Mouse (Mus musculus) megakaryocyte, adult 5-6 weeks (primary cell): ENCODE results near the gene Olfr310. TPM values are rescaled to one million over a fixed set of nuclear protein-coding genes. Genes with fewer than 3 reads are reported as not detected.

Experiments used
- ATAC-seq: 2 replicates; pipeline ENCODE4 v1.8.0; 2016; ENCODE audit warnings: mild to moderate bottlenecking, inconsistent platforms; ENCODE audit not compliant: poor library complexity, severe bottlenecking
- total RNA-seq, 2 experiments: library from RNA; stranded (forward) in 1 of 2; stranded (reverse) in 1 of 2; fragments of 153-499, 151-499 nt in 1 of 2; fragments of 221-1000, 200-1000 nt in 1 of 2; gene quantifications; 2 replicates each; pipeline versions ENCODE4 v1.2.3 to v1.2.4; 2015 to 2017

Olfr310 gene
- not detected in 2 replicates for total RNA-seq (2015)
- not detected in 2 replicates for total RNA-seq (2017)

- ATAC-seq = no peak
These were observed at the start of gene Olfr310 for GRCm38 (mm10) chr7:86277072-86277471. Gene Olfr310 (minus strand): TSS chr7:86277172.

GRCm38 (mm10) chr7:86325530-86325929 is 48.6 kb upstream of the Olfr310 start, which contains the start of gene Olfr308:
Gene Olfr308 (minus strand): TSS chr7:86325630.
- no peak for ATAC-seq

DNA sequence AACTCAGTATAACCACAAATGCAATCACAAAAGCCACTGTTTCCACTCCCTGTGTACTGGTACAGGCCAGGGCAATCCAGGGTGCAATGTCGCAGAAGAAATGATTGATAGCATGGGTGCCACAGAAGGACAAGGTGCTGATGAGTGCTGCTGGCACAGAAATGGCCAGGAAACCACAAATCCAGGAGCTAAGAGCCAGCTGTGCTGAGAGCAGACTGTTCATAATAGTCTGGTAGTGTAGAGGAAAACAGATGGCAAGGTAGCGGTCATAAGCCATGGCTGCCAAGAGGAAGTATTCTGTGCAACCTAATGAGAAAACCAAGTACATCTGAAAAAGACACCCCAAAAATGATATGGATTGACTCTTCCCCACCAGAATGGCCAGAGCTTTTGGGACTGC is 44.4 kb upstream of the Olfr310 start:
- ATAC-seq = no peak

DNA sequence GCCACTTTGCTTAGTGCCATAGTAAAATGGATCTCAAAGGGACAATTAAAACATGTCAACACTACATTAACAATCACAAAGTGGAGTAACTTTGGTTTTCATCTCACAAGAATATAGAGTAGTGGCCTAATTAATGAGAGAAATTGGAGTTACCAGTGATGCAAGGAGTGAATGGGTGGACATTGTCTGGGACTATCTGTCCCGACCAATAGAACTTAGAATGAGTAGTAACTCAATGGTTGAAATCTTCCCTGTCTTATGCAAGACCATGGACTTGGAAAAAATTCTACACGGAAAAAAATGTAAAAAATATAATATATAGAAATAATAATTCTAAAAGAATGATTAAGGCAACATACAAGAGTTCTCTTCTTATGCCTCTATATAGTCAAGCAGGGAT is 36.6 kb upstream of the Olfr310 start, which contains the start of gene Olfr309:
Gene Olfr309, minus strand, starts transcription at position 101 of the 400 bp plus-strand sequence.
- no peak for ATAC-seq

DNA sequence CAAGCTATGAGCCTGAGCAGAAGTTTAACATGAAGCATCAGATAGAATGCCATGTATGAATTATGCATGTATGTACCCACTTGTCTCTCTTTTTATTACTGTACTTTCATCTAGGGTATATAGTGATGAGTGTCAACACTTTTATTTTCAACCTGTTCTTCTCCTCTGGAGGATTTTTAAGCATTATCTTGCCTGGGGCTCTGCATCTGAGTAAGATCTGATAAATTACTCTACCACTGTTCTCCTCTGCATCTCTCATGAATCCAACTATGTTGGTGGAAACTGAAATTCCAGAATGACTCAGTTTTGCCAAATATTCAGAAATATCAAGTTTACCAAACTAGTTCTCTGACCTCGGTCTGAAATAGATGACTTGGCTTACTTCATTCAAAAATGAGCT is 30.8 kb downstream of the Olfr310 start, which contains the start of gene Vmn2r76:
Gene Vmn2r76, minus strand, starts transcription at position 101 of the 400 bp plus-strand sequence.
- no peak for ATAC-seq

Other genes starting within 250 kb of the Olfr310 start
- gene Vmn2r75, start 105.4 kb downstream of the Olfr310 start, total RNA-seq (2015) = not detected in 2 replicates
- not detected in 2 replicates for gene Vmn2r75, start 105.4 kb downstream of the Olfr310 start, total RNA-seq (2017)
- gene Vmn2r76, start 30.9 kb downstream of the Olfr310 start, total RNA-seq (2015) = not detected in 2 replicates
- under 0.01 TPM in 1 of 2 replicates, not detected in the other for gene Vmn2r76, start 30.9 kb downstream of the Olfr310 start, total RNA-seq (2017)
- not detected in 2 replicates for gene Olfr309, start 36.5 kb upstream of the Olfr310 start, total RNA-seq (2015)
- gene Olfr309, start 36.5 kb upstream of the Olfr310 start, total RNA-seq (2017) = not detected in 2 replicates
- not detected in 2 replicates for gene Olfr308, start 48.5 kb upstream of the Olfr310 start, total RNA-seq (2015)
- gene Olfr308, start 48.5 kb upstream of the Olfr310 start, total RNA-seq (2017) = not detected in 2 replicates
- gene Olfr307, start 60.4 kb upstream of the Olfr310 start, total RNA-seq (2015) = not detected in 2 replicates
- gene Olfr307, start 60.4 kb upstream of the Olfr310 start, total RNA-seq (2017) = not detected in 2 replicates
- gene Olfr305, start 89.8 kb upstream of the Olfr310 start, total RNA-seq (2015) = not detected in 2 replicates
- gene Olfr305, start 89.8 kb upstream of the Olfr310 start, total RNA-seq (2017) = not detected in 2 replicates
- gene Olfr304, start 109.5 kb upstream of the Olfr310 start, total RNA-seq (2015) = not detected in 2 replicates
- not detected in 2 replicates for gene Olfr304, start 109.5 kb upstream of the Olfr310 start, total RNA-seq (2017)
- not detected in 2 replicates for gene Olfr303, start 120.6 kb upstream of the Olfr310 start, total RNA-seq (2015)
- not detected in 2 replicates for gene Olfr303, start 120.6 kb upstream of the Olfr310 start, total RNA-seq (2017)
- gene Olfr301, start 126.7 kb upstream of the Olfr310 start, total RNA-seq (2015) = not detected in 2 replicates
- gene Olfr301, start 126.7 kb upstream of the Olfr310 start, total RNA-seq (2017) = not detected in 2 replicates
- not detected in 2 replicates for gene Olfr299, start 182.7 kb upstream of the Olfr310 start, total RNA-seq (2015)
- not detected in 2 replicates for gene Olfr299, start 182.7 kb upstream of the Olfr310 start, total RNA-seq (2017)
- gene Olfr298, start 215.3 kb upstream of the Olfr310 start, total RNA-seq (2015) = not detected in 2 replicates
- not detected in 2 replicates for gene Olfr298, start 215.3 kb upstream of the Olfr310 start, total RNA-seq (2017)
- not detected in 2 replicates for gene Olfr297, start 242.8 kb upstream of the Olfr310 start, total RNA-seq (2015)
- gene Olfr297, start 242.8 kb upstream of the Olfr310 start, total RNA-seq (2017) = not detected in 2 replicates